Mouse (Mus musculus): ENCODE results near the gene Ifngr2.

The Ifngr2 gene

DNA sequence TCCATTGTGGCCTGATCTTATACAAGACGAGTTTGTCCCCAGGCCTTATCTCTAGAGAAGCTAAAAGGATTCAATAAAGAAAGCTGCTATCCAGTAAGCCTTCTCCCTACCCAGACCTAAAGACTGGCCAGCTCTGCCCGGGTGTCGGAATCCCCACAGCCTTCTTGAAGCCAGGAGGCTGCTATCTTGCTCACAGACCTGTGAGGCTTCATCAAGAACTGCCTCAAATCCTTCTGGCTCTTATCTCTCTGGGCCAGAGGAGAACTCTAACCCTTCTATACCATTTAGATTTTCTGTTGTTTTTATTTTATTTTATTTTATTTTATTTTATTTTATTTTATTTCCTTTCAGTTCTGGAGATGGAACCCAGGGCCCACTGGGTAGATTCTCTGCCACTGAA lies 9.8 kb upstream of the Ifngr2 start:
- no peak for DNase-seq

DNA sequence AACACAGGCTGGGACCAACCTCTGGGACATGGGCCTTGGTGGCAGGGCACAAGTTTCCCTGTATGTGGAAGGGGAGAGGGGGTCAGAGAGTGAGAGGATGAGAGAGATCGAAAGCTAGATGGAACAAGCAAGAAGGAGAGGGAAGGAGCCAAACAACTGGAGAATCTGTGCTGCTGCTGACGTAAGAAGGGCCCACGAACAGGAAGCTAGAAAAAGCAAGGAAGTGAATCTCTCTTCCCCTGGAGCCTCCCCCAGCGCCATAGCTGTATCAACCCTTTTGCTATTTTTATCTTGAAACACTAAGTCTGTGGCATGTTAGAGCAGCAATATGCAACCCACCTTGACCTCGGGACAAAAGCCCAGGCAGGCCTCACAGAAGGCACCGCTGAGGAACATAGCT lies 8.8 kb upstream of the Ifngr2 start:
- DNase-seq = no peak

DNA sequence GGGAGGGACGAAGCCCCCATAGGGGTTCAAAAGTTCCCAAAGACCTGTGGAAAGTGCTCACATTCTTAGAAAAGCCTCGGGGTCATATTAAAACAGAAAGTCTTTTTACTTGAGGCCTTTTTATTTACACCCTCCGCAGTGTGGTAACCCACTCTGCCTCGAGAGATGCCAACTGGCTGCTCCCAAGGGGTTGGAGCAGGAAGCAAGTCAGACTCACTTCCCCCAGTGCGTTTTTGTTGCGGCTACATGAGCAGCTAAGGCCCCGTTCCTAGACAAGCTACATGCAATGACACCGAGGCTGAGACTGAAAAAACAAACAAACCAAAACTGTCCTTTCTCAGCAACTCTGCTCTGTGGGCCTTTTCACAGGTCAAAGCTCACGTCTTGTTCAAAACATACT lies 8.4 kb upstream of the Ifngr2 start:
- no peak for DNase-seq

DNA sequence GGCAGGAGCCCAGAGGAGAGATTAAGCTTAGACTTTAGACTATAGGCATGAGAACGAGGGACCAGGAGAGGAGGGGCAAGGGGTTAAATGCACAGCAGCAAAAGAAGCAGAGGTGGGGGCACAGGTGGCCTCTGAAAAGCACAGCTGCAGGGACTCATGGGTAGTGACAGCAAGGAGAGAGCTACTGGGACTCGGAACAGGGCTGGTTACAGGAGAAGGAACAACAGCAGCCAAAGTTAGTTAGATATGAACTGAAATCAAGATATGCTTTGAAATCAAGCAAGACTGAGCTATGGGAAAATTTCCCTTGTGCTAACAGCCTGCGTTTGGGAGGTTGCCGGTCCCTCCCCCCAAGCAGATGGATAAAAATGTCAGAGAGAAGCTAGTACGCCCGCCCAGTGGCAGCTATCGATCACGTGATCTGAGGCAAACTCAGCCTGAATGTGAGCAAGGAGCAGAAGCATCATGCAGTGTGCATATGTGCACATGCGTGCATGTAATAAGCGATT lies 5.2 kb upstream of the Ifngr2 start:
- DNase-seq = peak; percentile 30 to 49

DNA sequence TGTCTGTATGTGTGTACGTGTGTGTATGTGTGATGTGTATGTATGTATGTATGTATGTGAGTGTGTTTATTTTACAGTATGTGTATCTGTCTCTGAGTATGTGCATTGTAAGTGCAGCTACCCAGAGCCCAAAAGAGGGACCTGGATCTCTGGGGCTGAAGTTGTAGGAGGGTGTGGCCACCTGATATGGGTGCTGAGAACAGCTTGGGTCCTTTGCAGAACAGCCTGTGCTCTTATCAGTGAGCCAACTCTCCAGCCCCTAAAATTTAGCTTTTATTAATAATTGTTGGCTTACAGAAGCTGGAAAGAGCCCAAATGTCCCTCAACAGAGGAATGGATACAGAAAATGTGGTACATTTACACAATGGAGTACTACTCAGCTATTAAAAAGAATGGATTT lies 3.3 kb upstream of the Ifngr2 start:
- no peak for DNase-seq

DNA sequence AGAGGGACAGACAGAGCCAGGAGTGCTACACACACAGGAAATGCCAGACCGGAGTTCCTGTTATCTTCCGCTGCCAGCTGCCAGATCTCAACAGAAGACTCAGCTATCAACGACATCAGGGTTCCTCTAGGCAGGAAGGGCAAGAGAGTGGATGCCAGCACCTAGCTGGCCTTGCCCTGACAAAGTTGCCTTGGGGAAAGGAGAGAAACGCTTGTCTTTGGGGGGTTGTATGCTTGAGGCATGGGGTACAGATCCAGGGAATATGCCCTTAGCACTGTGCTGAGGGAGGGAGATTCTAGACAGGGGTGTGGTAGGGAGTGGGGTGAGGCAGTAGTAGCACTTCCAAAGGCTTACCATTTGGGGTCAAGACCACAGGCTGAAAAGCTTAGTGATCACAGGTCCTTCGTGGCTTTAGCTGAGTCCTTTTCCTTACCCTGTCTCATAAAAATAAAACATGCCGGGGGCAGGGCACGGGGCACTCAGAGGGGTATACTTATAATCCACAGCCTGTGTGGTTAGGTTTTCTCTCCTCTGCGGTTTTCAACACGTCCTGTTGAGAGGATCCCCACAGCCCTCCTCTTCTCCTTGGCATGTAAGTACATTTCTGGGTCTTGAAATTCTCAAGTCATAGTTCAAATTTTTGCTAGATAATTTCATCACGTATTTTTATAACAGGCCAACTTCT lies 1.1 kb upstream of the Ifngr2 start:
- DNase-seq = no peak

DNA sequence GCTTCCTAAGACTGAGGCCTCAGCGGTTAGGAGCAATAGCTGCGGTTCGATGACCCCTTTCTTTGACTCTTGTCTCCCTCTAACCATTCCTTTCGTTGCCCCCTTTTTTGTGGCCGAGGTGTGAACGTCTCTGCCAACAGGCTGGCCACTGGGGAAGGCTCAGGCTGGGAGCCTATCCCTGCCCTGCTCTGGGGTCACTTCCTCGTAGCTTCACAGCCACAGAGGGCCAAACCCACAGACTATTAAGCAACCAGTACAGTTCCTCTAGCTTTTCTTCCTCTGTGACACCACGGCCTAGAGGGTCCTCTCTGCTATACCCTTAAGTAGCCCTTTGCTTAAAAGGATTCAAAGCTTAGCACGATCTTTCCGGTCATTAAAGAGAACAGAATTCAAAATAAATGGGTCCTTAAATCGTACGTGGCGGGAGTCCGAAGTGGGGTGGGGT lies 459 bp upstream of the Ifngr2 start:
- DNase-seq = no peak

DNA sequence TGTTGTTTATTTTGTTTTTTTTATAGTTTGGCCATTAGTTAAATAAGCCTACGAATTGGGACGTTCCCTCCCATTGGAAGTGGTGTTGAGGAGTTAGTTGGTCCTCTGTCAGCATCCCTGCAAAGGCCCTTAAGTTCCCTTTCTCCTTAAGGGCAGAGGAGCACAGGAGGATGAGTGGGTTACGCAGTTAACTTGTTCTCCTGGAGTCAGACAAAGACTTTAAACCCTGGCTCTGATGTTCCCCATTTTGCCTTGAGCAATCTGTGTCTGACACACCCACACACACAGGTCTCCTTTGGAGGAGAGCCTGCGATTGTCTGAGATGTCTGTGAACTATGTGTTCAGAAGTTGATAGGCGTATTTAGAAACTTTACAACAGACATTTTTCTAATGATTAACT lies 1.1 kb downstream of the Ifngr2 start:
- no peak for DNase-seq

DNA sequence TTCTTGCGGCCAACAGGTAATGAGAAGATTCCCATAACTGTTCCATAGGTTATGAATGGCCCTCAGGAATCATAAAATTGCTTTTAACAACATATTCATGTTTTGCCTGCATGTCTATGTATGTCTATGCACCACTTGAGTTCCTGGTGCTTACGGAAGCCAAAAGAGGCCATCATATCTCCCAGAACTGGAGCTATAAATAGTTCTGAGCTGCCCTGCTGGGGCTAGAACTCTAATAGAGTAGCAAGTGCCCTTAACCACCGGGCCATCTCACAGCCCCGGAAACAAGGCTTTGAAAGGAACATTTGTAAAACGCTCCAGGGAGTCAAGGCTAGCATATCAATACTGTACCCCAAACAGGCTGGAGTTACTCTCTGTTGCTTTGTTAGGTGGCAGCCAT lies 1.7 kb downstream of the Ifngr2 start:
- DNase-seq = no peak

DNA sequence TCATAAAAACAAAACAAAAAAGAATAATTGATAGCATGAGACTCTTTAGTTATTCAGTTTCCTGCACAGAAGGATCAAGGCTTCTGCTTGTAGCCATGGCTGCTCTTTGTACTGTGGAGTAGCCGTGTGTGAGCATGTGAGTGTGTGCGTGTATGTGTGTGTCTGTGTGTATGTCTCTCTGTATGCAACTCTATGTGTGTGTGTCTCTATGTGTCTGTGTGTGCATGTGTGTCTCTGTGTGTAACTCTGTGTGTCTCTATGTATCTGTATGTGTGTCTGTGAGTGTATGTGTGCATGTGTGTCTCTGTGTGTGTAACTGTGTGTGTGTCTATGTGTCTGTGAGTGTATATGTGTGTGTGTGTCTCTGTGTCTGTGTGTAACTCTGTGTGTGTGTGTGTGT lies 2.1 kb downstream of the Ifngr2 start:
- no peak for DNase-seq

DNA sequence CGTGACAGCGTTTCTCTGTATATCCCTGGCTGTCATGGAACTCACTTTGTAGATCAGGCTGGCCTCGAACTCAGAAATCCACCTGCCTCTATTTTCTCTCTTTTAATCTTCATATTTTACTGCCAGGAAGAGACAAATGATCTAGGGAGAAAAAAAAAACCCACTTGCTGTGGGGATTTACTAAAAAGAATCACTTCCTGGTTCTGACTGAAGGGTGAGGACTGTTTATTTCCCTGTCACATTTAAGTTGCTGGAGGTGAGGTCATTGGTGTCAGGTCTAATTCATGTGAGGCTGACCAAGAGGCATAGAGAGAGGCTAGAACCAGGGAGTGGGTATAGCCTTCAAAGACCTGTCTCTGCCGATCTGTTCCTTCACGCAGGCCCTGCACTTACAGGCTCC lies 2.7 kb downstream of the Ifngr2 start:
- no peak for DNase-seq

DNA sequence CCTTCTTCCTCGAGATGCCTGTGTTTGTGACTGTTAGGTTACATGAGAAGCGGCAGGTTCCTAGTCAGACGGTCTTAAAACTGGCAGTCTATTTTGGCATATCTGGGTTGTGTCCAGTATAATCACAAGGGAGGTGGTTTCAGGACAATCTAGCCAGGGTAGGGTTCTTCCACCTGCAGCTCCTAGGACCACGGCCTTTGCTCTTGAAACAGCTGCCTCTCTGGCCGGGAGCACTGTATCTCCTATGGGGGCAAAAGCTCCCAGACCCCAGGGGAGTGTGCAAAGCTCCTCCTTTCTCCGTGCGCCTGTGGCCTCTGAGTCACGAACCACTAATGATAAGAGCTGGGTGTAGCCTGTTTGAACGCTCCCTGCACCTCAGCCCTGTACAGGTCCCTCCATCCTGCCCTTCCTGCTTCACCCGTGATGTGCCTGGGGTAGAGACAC lies 4.2 kb downstream of the Ifngr2 start:
- no peak for DNase-seq

DNA sequence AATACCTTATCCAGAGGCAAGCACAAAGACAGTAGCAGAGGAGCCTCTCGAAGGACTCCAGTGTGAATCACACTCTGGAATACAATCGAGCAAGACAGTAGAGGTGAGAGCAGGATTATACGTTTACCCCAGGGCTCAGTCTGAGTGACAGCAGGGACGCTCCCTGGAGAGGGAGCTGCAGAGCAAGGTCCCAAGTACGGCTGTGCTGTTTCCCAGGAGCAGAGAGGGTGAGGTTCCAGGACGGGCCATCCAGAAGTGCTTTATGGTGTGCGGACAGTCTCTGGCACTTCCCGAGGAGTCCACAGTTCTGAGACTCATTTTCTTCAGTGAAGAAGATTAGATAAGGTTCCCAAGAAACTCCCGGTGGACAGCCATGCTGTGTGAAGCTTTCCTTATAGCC lies 5.2 kb downstream of the Ifngr2 start:
- no peak for DNase-seq

DNA sequence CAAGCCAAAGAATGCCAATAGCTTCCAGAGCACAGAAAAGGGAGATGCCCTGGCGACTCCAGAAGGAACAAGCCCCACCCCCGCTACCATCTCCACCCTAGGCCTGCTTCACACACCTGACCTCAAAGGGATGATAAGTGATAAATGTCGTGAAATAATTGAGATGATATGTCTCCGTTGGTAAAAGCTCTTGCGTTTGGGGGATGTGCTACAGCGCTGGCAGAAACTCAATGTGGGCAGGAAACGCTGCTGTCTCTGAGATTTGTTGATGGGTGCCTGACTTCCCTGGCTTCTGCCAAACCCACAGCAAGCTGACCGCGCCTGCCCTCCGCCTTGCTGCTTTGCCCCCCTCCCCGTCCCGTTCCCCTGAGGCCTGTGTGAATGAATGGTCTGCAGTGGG lies 6.8 kb downstream of the Ifngr2 start:
- peak; percentile 38 to 50 for DNase-seq

DNA sequence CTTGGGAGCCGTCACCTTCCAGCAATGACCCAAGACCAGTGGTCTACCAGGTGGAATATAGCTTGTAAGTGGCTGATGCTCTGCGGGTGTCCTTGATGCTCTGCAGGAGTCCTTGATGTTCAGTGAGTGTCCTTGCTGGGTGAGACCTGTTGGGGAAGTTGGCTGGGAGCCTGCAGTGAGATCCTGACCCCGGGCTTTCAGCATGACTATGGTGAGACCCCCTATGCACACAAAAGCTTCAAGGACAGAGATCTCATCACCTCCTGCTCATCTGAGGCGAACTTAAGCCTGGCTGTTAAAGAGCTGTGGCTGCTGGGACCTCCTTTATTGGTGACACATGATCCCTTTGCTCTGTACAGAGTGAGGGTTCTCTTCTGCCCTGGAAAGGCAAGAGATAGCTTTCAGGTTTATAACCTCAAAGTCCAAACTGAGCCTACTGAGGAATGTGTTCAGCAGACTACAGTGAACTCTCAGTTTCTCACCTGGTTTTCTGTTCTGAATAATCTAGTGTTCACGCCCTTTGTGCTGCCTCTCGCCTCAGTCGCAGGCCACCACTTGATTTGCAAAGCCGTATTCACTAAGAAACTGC lies 8.2 kb downstream of the Ifngr2 start:
- DNase-seq = no peak

DNA sequence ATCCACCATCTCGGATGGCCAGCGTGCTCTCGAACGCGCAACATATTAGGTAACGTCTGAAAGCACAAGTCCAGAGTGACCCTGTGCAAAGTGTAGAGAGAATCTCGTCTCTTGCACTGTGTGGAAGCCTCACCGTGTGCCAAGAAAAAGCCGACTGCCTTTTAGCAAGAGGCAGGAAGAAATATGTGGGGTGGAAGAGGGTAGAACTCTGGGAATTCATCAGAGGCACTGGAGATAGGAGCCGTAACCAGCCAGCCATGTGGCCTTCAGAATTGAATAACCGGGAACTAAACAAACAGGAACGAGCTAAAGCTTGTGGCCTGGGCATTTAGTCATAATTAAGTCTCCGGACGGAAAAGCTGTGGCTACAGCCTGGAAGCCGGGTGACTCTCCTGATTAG lies 9.8 kb downstream of the Ifngr2 start:
- no peak for DNase-seq

DNA sequence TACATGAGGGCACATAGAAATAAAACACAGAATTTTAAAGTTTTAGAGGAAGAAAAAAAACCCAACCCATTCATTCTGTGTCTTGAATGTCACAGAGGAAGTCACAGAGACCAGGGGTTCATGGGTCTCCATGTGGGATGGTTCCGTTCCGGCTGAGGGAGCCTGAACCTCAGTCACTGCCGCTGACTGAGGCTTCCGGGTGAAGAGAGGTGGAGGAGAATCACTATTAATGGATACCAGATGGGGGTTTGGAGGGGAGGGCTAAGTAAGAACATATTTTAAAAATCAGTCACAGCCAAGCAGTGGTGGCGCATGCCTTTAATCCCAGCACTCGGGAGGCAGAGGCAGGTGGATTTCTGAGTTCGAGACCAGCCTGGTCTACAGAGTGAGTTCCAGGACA lies 10.3 kb downstream of the Ifngr2 start:
- no peak for DNase-seq

DNA sequence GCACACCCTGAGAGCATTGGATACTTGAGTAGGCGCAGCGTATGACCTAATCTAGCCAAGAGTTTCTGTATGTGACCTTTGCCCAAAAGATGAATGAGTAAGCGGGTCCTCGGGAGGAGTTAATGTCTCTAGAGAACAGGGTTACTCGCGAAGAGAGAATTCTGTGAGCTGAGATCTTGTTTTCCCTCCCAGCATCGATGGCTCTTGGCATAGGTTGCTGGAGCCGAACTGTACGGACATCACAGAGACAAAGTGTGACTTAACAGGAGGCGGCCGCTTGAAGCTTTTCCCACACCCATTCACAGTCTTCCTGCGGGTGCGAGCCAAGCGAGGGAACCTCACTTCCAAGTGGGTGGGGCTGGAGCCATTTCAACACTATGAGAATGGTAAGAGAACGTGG lies 10.8 kb downstream of the Ifngr2 start:
- no peak for DNase-seq

DNA sequence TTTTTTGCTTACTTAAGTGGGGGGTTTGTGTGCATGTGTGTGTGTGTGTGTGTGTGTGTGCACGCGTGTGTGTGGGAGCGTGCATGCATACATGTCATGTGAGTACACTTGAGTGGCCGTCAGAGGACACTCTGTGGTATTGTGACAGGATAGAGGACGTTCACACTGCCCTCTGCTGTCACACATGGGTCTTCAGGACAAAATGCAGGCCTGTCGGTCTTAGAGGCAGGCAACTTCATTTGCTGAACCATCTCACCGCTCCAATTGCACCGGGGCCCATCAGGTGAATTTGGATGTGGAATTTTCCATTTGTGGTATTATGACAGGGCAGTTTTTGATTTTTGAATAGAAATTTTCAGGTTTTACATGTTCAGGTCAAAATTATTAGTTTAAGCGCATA lies 14.2 kb downstream of the Ifngr2 start:
- peak; percentile 70 to 75 for DNase-seq

DNA sequence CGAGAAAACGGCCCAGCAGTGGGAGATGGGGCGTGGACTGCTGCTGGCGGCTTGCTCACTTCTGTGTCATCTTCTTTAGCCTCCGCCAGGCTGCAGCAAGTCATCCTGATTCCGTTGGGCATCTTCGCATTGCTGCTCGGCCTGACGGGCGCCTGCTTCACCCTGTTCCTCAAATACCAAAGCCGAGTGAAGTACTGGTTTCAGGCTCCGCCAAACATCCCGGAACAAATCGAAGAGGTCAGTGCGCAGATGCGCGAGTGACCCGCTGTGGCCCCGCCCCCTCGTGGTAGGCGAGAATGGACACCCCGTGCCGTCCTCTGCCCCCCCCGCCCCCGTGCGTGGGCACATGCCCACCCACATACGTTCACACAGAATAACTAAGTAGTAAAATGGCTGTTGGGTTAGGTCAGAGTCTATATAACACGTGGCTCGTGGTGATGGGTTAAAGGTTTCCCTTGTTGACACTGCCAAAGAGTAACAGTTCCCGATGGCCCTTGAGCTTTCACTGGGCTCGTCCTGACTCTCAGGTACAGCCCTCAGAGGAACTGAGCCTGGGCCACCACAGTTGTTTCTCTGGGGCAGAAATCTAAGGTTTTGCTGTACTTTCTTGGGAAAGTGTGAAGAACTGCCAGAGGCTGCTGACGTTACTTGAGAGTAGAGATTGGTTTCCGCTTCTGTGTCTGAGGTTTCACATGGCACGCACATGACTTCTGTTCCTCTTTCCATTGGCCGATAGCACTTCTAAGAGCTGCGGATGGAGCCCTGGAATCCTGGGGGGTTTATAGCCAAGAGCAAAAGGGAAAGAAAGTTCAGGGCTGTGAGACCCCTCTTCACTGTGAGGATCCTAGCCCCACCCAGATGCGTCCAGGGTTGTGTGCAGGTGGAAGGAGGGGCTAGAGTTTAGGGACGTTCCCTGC lies 14.9 kb downstream of the Ifngr2 start:
- no peak for DNase-seq

DNA sequence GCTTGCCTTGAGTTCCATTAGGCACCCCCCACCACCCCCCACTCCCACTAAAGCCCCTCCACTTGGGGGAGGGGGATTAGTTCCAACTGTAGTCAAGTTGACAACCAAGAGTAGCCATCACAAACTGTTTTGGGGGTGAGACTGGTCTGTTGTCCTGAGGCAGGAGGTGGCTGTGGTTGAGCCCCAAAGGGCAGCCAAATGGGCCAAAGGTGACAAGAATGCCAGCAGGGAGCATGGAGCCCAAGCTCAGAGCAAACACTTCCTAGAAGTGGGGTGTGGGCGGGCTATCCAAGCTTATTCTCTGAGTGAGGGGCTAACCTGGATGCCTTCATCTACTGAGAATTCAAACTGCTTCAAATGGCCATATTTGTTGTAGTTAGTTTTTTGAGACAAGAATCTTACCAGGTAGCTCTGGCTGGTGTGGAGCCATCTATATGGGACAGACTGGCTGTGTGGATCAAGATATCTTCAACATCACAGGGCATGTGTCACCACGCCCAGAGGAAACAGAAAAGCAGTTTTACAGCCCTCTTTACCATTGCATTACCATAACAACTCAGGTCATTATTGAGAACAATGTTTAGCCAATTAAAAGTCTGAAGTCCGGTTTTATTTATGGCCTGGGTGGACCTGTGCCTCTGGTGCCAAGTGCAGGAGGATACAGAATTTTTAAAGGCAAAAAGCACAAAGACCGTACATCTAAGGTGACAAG lies 17.9 kb downstream of the Ifngr2 start:
- DNase-seq = no peak

DNA sequence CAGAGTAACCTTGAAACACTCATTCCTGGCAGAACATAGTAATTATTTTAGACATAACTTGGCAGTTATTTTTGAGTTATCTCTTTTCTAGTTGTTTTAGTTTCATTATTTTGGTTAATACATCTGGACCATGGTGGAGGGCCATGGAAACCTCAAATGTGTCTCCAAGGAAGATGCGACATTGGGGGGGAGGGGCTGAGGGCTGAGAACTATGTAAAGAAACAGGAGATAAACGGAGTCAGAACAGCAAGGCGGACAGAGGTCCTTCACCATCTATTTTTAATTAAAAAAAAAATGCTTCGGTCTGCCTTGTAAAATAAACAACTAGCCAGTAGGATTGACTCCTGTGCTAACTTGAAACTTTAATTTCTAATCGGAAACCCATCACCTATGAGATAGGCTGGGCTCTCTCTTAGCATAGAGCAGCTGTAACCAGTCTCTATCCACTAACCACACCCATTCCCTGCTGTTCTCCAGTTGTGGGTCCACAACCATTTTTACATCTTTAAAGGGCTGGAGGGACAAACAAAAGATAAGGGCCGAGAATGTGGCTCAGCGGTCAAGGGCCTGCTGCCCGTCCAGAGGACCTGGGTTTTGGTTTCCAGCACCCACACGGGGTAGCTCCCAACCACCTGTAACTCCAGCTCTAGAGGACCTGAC lies 18.6 kb downstream of the Ifngr2 start:
- no peak for DNase-seq

Measured in cerebellum, postnatal 14 days (tissue).